8 mouse cellular contexts compared by ENCODE assay signal in genomic region chr13:54693558-54694347, GRCm38 (mm10). TPM values are rescaled to one million over a fixed set of nuclear protein-coding genes. Genes with fewer than 3 reads are reported as not detected.
DNase-seq lines count a peak whose midpoint lies in the region; ATAC-seq lines count a peak whose summit lies in the region.

Gene Rnf44, minus strand, starts transcription at chr13:54693907.

- peak within 1 kb of the TSS; percentile 92 for H3K9ac ChIP-seq in hindbrain, embryonic 11.5 days (ENCODE audit: low read depth, low read length)

- H3K4me3 ChIP-seq in hindbrain, embryonic 11.5 days (ENCODE audit: low read depth, low read length) = peak within 1 kb of the TSS; percentile 98

- ATAC-seq in hindbrain, embryonic 11.5 days (ENCODE audit: low FRiP score) = peak; percentile 98

- H3K36me3 ChIP-seq in hindbrain, embryonic 11.5 days (ENCODE audit: control insufficient read depth, insufficient read depth, low read length) = no peaks in the 10 kb centered on the region

- under 1% methylated on average over 55 of the region's 92 CpGs for WGBS in hindbrain, embryonic 11.5 days

- peak within 1 kb of the TSS; percentile 74 for H3K4me2 ChIP-seq in hindbrain, embryonic 11.5 days (replicated peaks; ENCODE audit: low read depth, low read length)

- peak; percentile 100 for DNase-seq in Muller cell, postnatal 12 days (ENCODE audit: inconsistent ontology term)
- DNase-seq in cerebellum, adult 9-11 months = peak; percentile 100
- DNase-seq in frontal cortex, adult 2 months (ENCODE audit: extremely low spot score in 1 of 2, low spot score in 1 of 2) = peak; percentile 97 to 99
- DNase-seq in hindbrain, embryonic 11.5 days (ENCODE audit: low spot score) = peak; percentile 98
- peak; percentile 99 for DNase-seq in layer of hippocampus, postnatal 10 days (ENCODE audit: low spot score in 2 of 2)
- peak; percentile 100 for DNase-seq in lung, postnatal 10 days
- DNase-seq in ovary, postnatal 36 days (ENCODE audit: low spot score) = peak; percentile 100
- DNase-seq in thymus, postnatal 25 days = peak; percentile 99

- H3K9me3 ChIP-seq in hindbrain, embryonic 11.5 days (ENCODE audit: control insufficient read depth, low read length) = no peaks in the 10 kb centered on the region

- H3K4me1 ChIP-seq in hindbrain, embryonic 11.5 days (replicated peaks; ENCODE audit: control insufficient read depth, insufficient read depth, low read length) = peaks cover 9% of the 10 kb centered on the region

- no peaks in the 10 kb centered on the region for H3K27me3 ChIP-seq in hindbrain, embryonic 11.5 days (ENCODE audit: control insufficient read depth, insufficient read depth, low read length)

- H3K27ac ChIP-seq in hindbrain, embryonic 11.5 days (ENCODE audit: low read depth, low read length) = peak within 1 kb of the TSS; percentile 86

RNA-seq across cellular contexts. Expression of gene Rnf44, which starts in this region (rescaled TPM):
- polyA plus RNA-seq in frontal cortex, adult 2 months (2012; rRNA removed) = 133 and 142 TPM in 2 replicates
- polyA plus RNA-seq in hindbrain, embryonic 11.5 days (2014; fragmentation: Nextera tagmentation; extraction: Ambion mirVana) = 99.1 and 115 TPM in 2 replicates
- 100 to 1,000 TPM in 1 of 2 experiments, 10 to 100 TPM in 1; 95.0 to 114 TPM for total RNA-seq in layer of hippocampus, postnatal 10 days (2021)

Comparison
In these comparisons a context has a peak if more than half of its experiments do, and no peak if none do; other contexts are left out.
1. Peak in every context shown above with its lines: DNase-seq, ATAC-seq, H3K4me3 ChIP-seq and H3K27ac ChIP-seq.